Mouse (Mus musculus) embryonic facial prominence, embryonic 11.5 days (tissue): ENCODE results near the gene Dlk1. TPM values are rescaled to one million over a fixed set of nuclear protein-coding genes. Genes with fewer than 3 reads are reported as not detected.

Source experiments
- ATAC-seq: fragments of 200-750 bp; cut with Nextera tagmentation; replicated peaks from 2 replicates; pipeline ENCODE4 v1.8.0; 2017; ENCODE audit warnings: low read depth; ENCODE audit not compliant: insufficient number of reproducible peaks, low FRiP score, low TSS enrichment
- DNase-seq: peaks from one replicate; pipeline ENCODE4 v3.0.0-alpha.2; 2015; ENCODE audit warnings: low spot score
- H3K27ac ChIP-seq: fragments of 300-500 bp; sonication (generic); replicated peaks from 2 replicates; pipeline ENCODE4 v1.5.1; 2014; ENCODE audit warnings: mild to moderate bottlenecking, low read depth, low read length, control low read depth
- H3K27me3 ChIP-seq: fragments of 300-500 bp; sonication (generic); 2 replicates; pipeline ENCODE4 v1.6.1; 2014; ENCODE audit warnings: mild to moderate bottlenecking, low read length, moderate library complexity, mixed read lengths; ENCODE audit not compliant: control insufficient read depth, insufficient read depth
- H3K36me3 ChIP-seq: fragments of 300-500 bp; sonication (generic); replicated peaks from 2 replicates; pipeline ENCODE4 v1.6.1; 2014; ENCODE audit warnings: low read depth, mild to moderate bottlenecking, low read length, moderate library complexity, mixed read lengths; ENCODE audit not compliant: control insufficient read depth, insufficient read depth
- H3K4me1 ChIP-seq: fragments of 300-500 bp; sonication (generic); 2 replicates; pipeline ENCODE4 v1.6.1; 2014; ENCODE audit warnings: low read length, mixed read lengths; ENCODE audit not compliant: control insufficient read depth, insufficient read depth
- H3K4me2 ChIP-seq: fragments of 300-500 bp; sonication (generic); 2 replicates; pipeline ENCODE4 v1.6.1; 2014; ENCODE audit warnings: low read depth, mild to moderate bottlenecking, control low read depth, low read length, moderate library complexity
- H3K4me3 ChIP-seq: fragments of 300-500 bp; sonication (generic); 2 replicates; pipeline ENCODE4 v1.5.1; 2014; ENCODE audit warnings: low read depth, low read length, control low read depth
- H3K9ac ChIP-seq: fragments of 300-500 bp; sonication (generic); replicated peaks from 2 replicates; pipeline ENCODE4 v1.6.1; 2014; ENCODE audit warnings: mild to moderate bottlenecking, control low read depth, low read length
- H3K9me3 ChIP-seq: fragments of 300-500 bp; sonication (generic); replicated peaks from 2 replicates; pipeline ENCODE4 v1.6.1; 2016; ENCODE audit warnings: mild to moderate bottlenecking, low read length, inconsistent platforms, mixed read lengths; ENCODE audit not compliant: control insufficient read depth
- WGBS: fragments of 180-500 bp; shearing (Covaris S2); extraction: QIAGEN DNeasy Blood & Tissue Kit; methylation state at CpG from one replicate; pipeline ENCODE4 v1.1.7; 2014; 5-methylcytosine and 5-hydroxymethylcytosine counted together
- polyA plus RNA-seq: library from polyadenylated mRNA; unstranded; fragments of >200 nt; fragmentation: Nextera tagmentation; extraction: Ambion mirVana; gene quantifications from 2 replicates; pipeline ENCODE4 v1.2.1, GENCODE M21; 2014

The Dlk1 gene
- polyA plus RNA-seq, 1 experiment from 2014 or later: 209 TPM

- Histone ChIP-seq H3K4me1 (peaks cover 12% of the 10 kb centered on the region), H3K9ac (no peak overlapping the region), H3K9me3 (no peaks in the 10 kb centered on the region), H3K27me3 (no peaks in the 10 kb centered on the region), H3K36me3 (no peaks in the 10 kb centered on the region), H3K27ac (peak overlapping the region; percentile 81), H3K4me2 (no peak overlapping the region), H3K4me3 (no peak overlapping the region)
- WGBS: 76% methylated on average over 4 of the region's 4 CpGs
- ATAC-seq (no peak), DNase-seq (no peak)
Observed at GRCm38 (mm10) chr12:109413321-109413720, 39.3 kb upstream of the Dlk1 start.

GRCm38 (mm10) chr12:109416681-109417080 lies 35.9 kb upstream of the Dlk1 start:
- no peak overlapping the region for H3K9ac ChIP-seq
- H3K27ac ChIP-seq: no peak overlapping the region
- peaks cover 8% of the 10 kb centered on the region for H3K4me1 ChIP-seq
- no peaks in the 10 kb centered on the region for H3K36me3 ChIP-seq
- ATAC-seq (no peak), DNase-seq (no peak)
- no peaks in the 10 kb centered on the region for H3K27me3 ChIP-seq
- no peaks in the 10 kb centered on the region for H3K9me3 ChIP-seq
- no peak overlapping the region for H3K4me3 ChIP-seq
- WGBS: 76% methylated on average over 5 of the region's 5 CpGs
- H3K4me2 ChIP-seq: no peak overlapping the region

- no peaks in the 10 kb centered on the region for H3K27me3 ChIP-seq
- no peaks in the 10 kb centered on the region for H3K9me3 ChIP-seq
- peaks cover 8% of the 10 kb centered on the region for H3K4me1 ChIP-seq
- 58% methylated on average over 14 of the region's 14 CpGs for WGBS
- no peak overlapping the region; the same call in 1 of the 2 replicates for H3K9ac ChIP-seq
- DNase-seq (no peak), ATAC-seq (peak; percentile 42)
- no peak overlapping the region for H3K4me2 ChIP-seq
- no peaks in the 10 kb centered on the region for H3K36me3 ChIP-seq
- H3K4me3 ChIP-seq: no peak overlapping the region
- H3K27ac ChIP-seq: 0 out of 2 replicates have a peak overlapping the region, but pooled peaks have one; percentile 31
Observed at GRCm38 (mm10) chr12:109417476-109418201, 35.0 kb upstream of the Dlk1 start.

- WGBS: 87% methylated on average over 12 of the region's 12 CpGs
- H3K4me1 ChIP-seq: peaks cover 6% of the 10 kb centered on the region; the same call in 1 of the 2 replicates
Observed at GRCm38 (mm10) chr12:109420006-109420405, 32.6 kb upstream of the Dlk1 start.

GRCm38 (mm10) chr12:109423163-109423562 lies 29.5 kb upstream of the Dlk1 start:
- H3K9ac ChIP-seq: no peak overlapping the region
- H3K4me1 ChIP-seq: peaks cover 2% of the 10 kb centered on the region; the same call in 1 of the 2 replicates
- ATAC-seq (no peak), DNase-seq (no peak)
- H3K36me3 ChIP-seq: no peaks in the 10 kb centered on the region
- no peaks in the 10 kb centered on the region for H3K9me3 ChIP-seq
- 55% methylated on average over 2 of the region's 2 CpGs for WGBS
- H3K27ac ChIP-seq: no peak overlapping the region
- H3K4me2 ChIP-seq: no peak overlapping the region
- H3K27me3 ChIP-seq: no peaks in the 10 kb centered on the region
- H3K4me3 ChIP-seq: no peak overlapping the region

More at GRCm38 (mm10) chr12:109420006-109420405, 32.6 kb upstream of the Dlk1 start:
- Histone ChIP-seq H3K27me3 (no peaks in the 10 kb centered on the region), H3K9ac (no peak overlapping the region), H3K36me3 (no peaks in the 10 kb centered on the region), H3K4me3 (no peak overlapping the region), H3K27ac (no peak overlapping the region), H3K4me2 (no peak overlapping the region), H3K9me3 (no peaks in the 10 kb centered on the region)
- DNase-seq: no peak
- no peak for ATAC-seq

GRCm38 (mm10) chr12:109423716-109424429 lies 28.8 kb upstream of the Dlk1 start:
- 63% methylated on average over 4 of the region's 4 CpGs for WGBS
- H3K27me3 ChIP-seq: no peaks in the 10 kb centered on the region
- peak; percentile 25; the same call in 1 of the 2 replicates for ATAC-seq
- no peak for DNase-seq
- no peak overlapping the region for H3K4me3 ChIP-seq
- H3K4me2 ChIP-seq: no peak overlapping the region
- no peak overlapping the region for H3K27ac ChIP-seq
- no peaks in the 10 kb centered on the region for H3K9me3 ChIP-seq
- peaks cover 2% of the 10 kb centered on the region; the same call in 1 of the 2 replicates for H3K4me1 ChIP-seq
- no peak overlapping the region for H3K9ac ChIP-seq
- no peaks in the 10 kb centered on the region for H3K36me3 ChIP-seq

- WGBS: 11% methylated on average over 20 of the region's 20 CpGs
- 0 out of 2 replicates have a peak overlapping the region, but pooled peaks have one; percentile 22 for H3K9ac ChIP-seq
- peak overlapping the region; percentile 22 for H3K4me2 ChIP-seq
Observed at GRCm38 (mm10) chr12:109424753-109425332, 27.8 kb upstream of the Dlk1 start.

More at GRCm38 (mm10) chr12:109424753-109425332, 27.8 kb upstream of the Dlk1 start:
- no peaks in the 10 kb centered on the region for H3K27me3 ChIP-seq
- H3K27ac ChIP-seq: no peak overlapping the region
- peaks cover 2% of the 10 kb centered on the region; the same call in 1 of the 2 replicates for H3K4me1 ChIP-seq
- ATAC-seq (no peak), DNase-seq (peak; percentile 52)
- H3K36me3 ChIP-seq: no peaks in the 10 kb centered on the region
- H3K4me3 ChIP-seq: no peak overlapping the region
- H3K9me3 ChIP-seq: no peaks in the 10 kb centered on the region
